Mouse (Mus musculus) heart, adult 2 months (tissue): ENCODE measurements around the gene Acot3. TPM values are rescaled to one million over a fixed set of nuclear protein-coding genes. Genes with fewer than 3 reads are reported as not detected.
"Not testable (repeated sequence)": the region's sequence is repeated elsewhere in the genome, so short reads cannot be mapped to it uniquely, and the experiment has no call there.

Experiments used
- DNase-seq, 2 experiments: peaks; one replicate each; pipeline ENCODE4 v3.0.0; 2021
- H3K27ac ChIP-seq: fragments of 200-600 bp; 2 replicates; pipeline ENCODE4 v1.8.1; 2022
- H3K27me3 ChIP-seq: fragments of 200-500 bp; 2 replicates; pipeline ENCODE4 v1.6.1; 2012; ENCODE audit warnings: mild to moderate bottlenecking, low read length, inconsistent platforms, mixed read lengths; ENCODE audit not compliant: control insufficient read depth, insufficient read depth
- H3K36me3 ChIP-seq: fragments of 200-500 bp; 2 replicates; pipeline ENCODE4 v1.6.1; 2012; ENCODE audit warnings: low read length, inconsistent platforms; ENCODE audit not compliant: control insufficient read depth, insufficient read depth
- H3K4me1 ChIP-seq: fragments of 200-500 bp; 2 replicates; pipeline ENCODE4 v1.6.1; 2011; ENCODE audit warnings: low read length; ENCODE audit not compliant: control insufficient read depth, insufficient read depth
- H3K4me3 ChIP-seq: fragments of 200-600 bp; 2 replicates; pipeline ENCODE4 v1.8.1; 2022
- H3K79me2 ChIP-seq: fragments of 200-500 bp; replicated peaks from 2 replicates; pipeline ENCODE4 v1.6.1; 2012; ENCODE audit warnings: mild to moderate bottlenecking, inconsistent platforms, low read length, moderate library complexity, mixed read lengths; ENCODE audit not compliant: control insufficient read depth, insufficient read depth
- H3K9ac ChIP-seq: fragments of 200-500 bp; 2 replicates; pipeline ENCODE4 v1.6.1; 2012; ENCODE audit warnings: low read depth, mild to moderate bottlenecking, control low read depth, inconsistent platforms, low read length, mixed read lengths
- CTCF ChIP-seq: fragments of 200-600 bp; IDR thresholded peaks from 2 replicates; pipeline ENCODE4 v1.8.1; 2022; ENCODE audit warnings: antibody characterized with exemption, mild to moderate bottlenecking, moderate library complexity
- EP300 ChIP-seq: fragments of 200-500 bp; IDR thresholded peaks from 2 replicates; pipeline ENCODE4 v1.6.1; 2011; ENCODE audit warnings: low read depth, low read length, control low read depth; ENCODE audit not compliant: insufficient read depth
- POLR2A ChIP-seq: fragments of 200-500 bp; IDR thresholded peaks from 2 replicates; pipeline ENCODE4 v1.6.1; 2011; ENCODE audit warnings: mild to moderate bottlenecking, low read depth, low read length, control low read depth; ENCODE audit not compliant: insufficient read depth
- WGBS: fragments of 180-500 bp; shearing (Covaris S2); methylation state at CpG from one replicate; pipeline ENCODE4 v1.1.7; 2018; 5-methylcytosine and 5-hydroxymethylcytosine counted together
- intact Hi-C: fragments of 180-260 bp; cut with DNase I; formaldehyde crosslinking; loops from one replicate; pipeline ENCODE4 v1.15.1; 2025
- polyA plus RNA-seq: library from polyadenylated mRNA; depleted of rRNA; stranded (reverse); fragments of >200 nt; gene quantifications from 2 replicates; pipeline ENCODE4 v1.2.3, GENCODE M21; 2012
- total RNA-seq, 2 experiments: library from RNA; stranded (reverse); gene quantifications; 2 replicates each; pipeline ENCODE4 v1.2.3; 2021

Gene Acot3
- total and polyA plus RNA-seq, 3 experiments, result 0.57 to 0.84 (median 0.84) TPM

GRCm38 (mm10) chr12:84011251-84012040, 40.5 kb upstream of the Acot3 start:
- Histone ChIP-seq H3K79me2 (no peaks in the 10 kb centered on the region), H3K4me1 (peaks cover 2% of the 10 kb centered on the region), H3K4me3 (no peak overlapping the region), H3K27ac (no peak overlapping the region), H3K27me3 (no peaks in the 10 kb centered on the region), H3K36me3 (no peaks in the 10 kb centered on the region), H3K9ac (no peak overlapping the region)
- WGBS, result 45% methylated on average over 12 of the region's 12 CpGs
- intact Hi-C loops, result no loop called here
- DNase-seq, result peak; percentile 55 to 72
- no peak for TF ChIP-seq CTCF
- no peak for TF ChIP-seq EP300
- no peak for TF ChIP-seq POLR2A

GRCm38 (mm10) chr12:84013130-84013529, 38.8 kb upstream of the Acot3 start:
- Histone ChIP-seq H3K4me3 (no peak overlapping the region), H3K4me1 (peaks cover 2% of the 10 kb centered on the region), H3K9ac (no peak overlapping the region), H3K27ac (no peak overlapping the region), H3K79me2 (no peaks in the 10 kb centered on the region), H3K36me3 (no peaks in the 10 kb centered on the region), H3K27me3 (no peaks in the 10 kb centered on the region)
- intact Hi-C loops, result no loop called here
- WGBS, result 72% methylated on average over 6 of the region's 6 CpGs
- DNase-seq, result no peak
- TF ChIP-seq CTCF (0 out of 2 replicates have a peak, but pooled peaks have one; percentile 15), POLR2A (no peak)

- TF ChIP-seq POLR2A, result no peak
- no peak for TF ChIP-seq CTCF
- TF ChIP-seq EP300, result no peak
- Histone ChIP-seq H3K4me1 (peaks cover 2% of the 10 kb centered on the region), H3K27ac (no peak overlapping the region), H3K79me2 (no peaks in the 10 kb centered on the region), H3K36me3 (no peaks in the 10 kb centered on the region), H3K27me3 (no peaks in the 10 kb centered on the region), H3K9ac (no peak overlapping the region), H3K4me3 (no peak overlapping the region)
- intact Hi-C loops, result no loop called here
- DNase-seq, result no peak
- WGBS, result 92% methylated on average over 7 of the region's 7 CpGs
These were observed 38.2 kb upstream of the Acot3 start for GRCm38 (mm10) chr12:84013701-84014100.

GRCm38 (mm10) chr12:84020528-84020927, 31.4 kb upstream of the Acot3 start:
- H3K4me3 ChIP-seq, H3K36me3 ChIP-seq, intact Hi-C loops, H3K79me2 ChIP-seq, H3K4me1 ChIP-seq, H3K27me3 ChIP-seq, H3K9ac ChIP-seq, H3K27ac ChIP-seq: not testable (repeated sequence)
- DNase-seq, result peak; percentile 53 to 82
- 5% methylated on average over 7 of the region's 7 CpGs for WGBS
- TF ChIP-seq EP300, result peak; percentile 77; the same call in 1 of the 2 replicates

- H3K4me3 ChIP-seq, DNase-seq, H3K27me3 ChIP-seq, H3K9ac ChIP-seq, intact Hi-C loops, H3K4me1 ChIP-seq, H3K79me2 ChIP-seq, H3K27ac ChIP-seq, H3K36me3 ChIP-seq: not testable (repeated sequence)
- 97% methylated on average over 4 of the region's 4 CpGs for WGBS
These were observed 29.7 kb upstream of the Acot3 start for GRCm38 (mm10) chr12:84022266-84022665.

GRCm38 (mm10) chr12:84023052-84023745, 28.7 kb upstream of the Acot3 start:
- no peaks in the 10 kb centered on the region for H3K27me3 ChIP-seq
- no peak overlapping the region for H3K27ac ChIP-seq
- H3K4me1 ChIP-seq, result no peaks in the 10 kb centered on the region
- H3K4me3 ChIP-seq, result no peak overlapping the region
- no peaks in the 10 kb centered on the region for H3K36me3 ChIP-seq
- no peak for TF ChIP-seq POLR2A
- no peak for DNase-seq
- intact Hi-C loops, result no loop called here
- H3K9ac ChIP-seq, result no peak overlapping the region
- 82% methylated on average over 9 of the region's 9 CpGs for WGBS
- H3K79me2 ChIP-seq, result no peaks in the 10 kb centered on the region
